Mouse (Mus musculus): ENCODE results near the gene Mmp9.
A peak's percentile ranks its signal among the peaks of the same experiment; 100 is the strongest.

Gene Mmp9

GRCm38 (mm10) chr2:164912749-164913427 lies 27.7 kb upstream of the Mmp9 start:
- no peak for DNase-seq

- DNase-seq = peak; percentile 43 to 55
Measured at GRCm38 (mm10) chr2:164913428-164913786, 27.2 kb upstream of the Mmp9 start.

GRCm38 (mm10) chr2:164916820-164917219 lies 23.8 kb upstream of the Mmp9 start:
- no peak for DNase-seq

- no peak for DNase-seq
Measured at GRCm38 (mm10) chr2:164917371-164917770, 23.2 kb upstream of the Mmp9 start.

GRCm38 (mm10) chr2:164918325-164918724 lies 22.3 kb upstream of the Mmp9 start:
- DNase-seq = peak in 1 of 2 experiments; percentile 53

GRCm38 (mm10) chr2:164921984-164922383 lies 18.6 kb upstream of the Mmp9 start:
- DNase-seq = no peak

- no peak for DNase-seq
Measured at GRCm38 (mm10) chr2:164923291-164923690, 17.3 kb upstream of the Mmp9 start.

- DNase-seq = peak; percentile 87 to 92
Measured at GRCm38 (mm10) chr2:164924100-164924857, 16.3 kb upstream of the Mmp9 start.

GRCm38 (mm10) chr2:164930706-164931581 lies 9.6 kb upstream of the Mmp9 start:
- no peak for DNase-seq

GRCm38 (mm10) chr2:164933534-164933933 lies 7.0 kb upstream of the Mmp9 start:
- DNase-seq = no peak

GRCm38 (mm10) chr2:164935991-164936390 lies 4.6 kb upstream of the Mmp9 start:
- peak in 1 of 2 experiments; percentile 12 for DNase-seq

GRCm38 (mm10) chr2:164938146-164939091 lies 2.2 kb upstream of the Mmp9 start:
- peak; percentile 48 to 70 for DNase-seq

- no peak for DNase-seq
Measured at GRCm38 (mm10) chr2:164939106-164939505, 1.5 kb upstream of the Mmp9 start.

GRCm38 (mm10) chr2:164942692-164943290 lies 2.2 kb downstream of the Mmp9 start:
- no peak for DNase-seq

- DNase-seq = no peak
Measured at GRCm38 (mm10) chr2:164947506-164947905, 6.9 kb downstream of the Mmp9 start.

- DNase-seq = no peak
Measured at GRCm38 (mm10) chr2:164947930-164948329, 7.3 kb downstream of the Mmp9 start.

GRCm38 (mm10) chr2:164948962-164949361 lies 8.4 kb downstream of the Mmp9 start:
- no peak for DNase-seq

- peak in 1 of 2 experiments; percentile 29 for DNase-seq
Measured at GRCm38 (mm10) chr2:164950501-164950900, 9.9 kb downstream of the Mmp9 start.

- DNase-seq = peak in 1 of 2 experiments; percentile 10
Measured at GRCm38 (mm10) chr2:164951745-164952144, 11.2 kb downstream of the Mmp9 start.

- no peak for DNase-seq
Measured at GRCm38 (mm10) chr2:164952448-164952847, 11.9 kb downstream of the Mmp9 start.

GRCm38 (mm10) chr2:164953224-164953623 lies 12.6 kb downstream of the Mmp9 start:
- peak; percentile 80 for DNase-seq

GRCm38 (mm10) chr2:164955725-164956124 lies 15.1 kb downstream of the Mmp9 start:
- no peak for DNase-seq
